28 mouse cellular contexts compared by ENCODE assay signal in genomic region chr19:21804488-21804887, GRCm38 (mm10). TPM values are rescaled to one million over a fixed set of nuclear protein-coding genes. Genes with fewer than 3 reads are reported as not detected.
DNase-seq lines count a peak whose midpoint lies in the region; ATAC-seq and TF ChIP-seq lines count a peak whose summit lies in the region.
"Had no signal": no experiment of that assay in that cellular context is flagged by ENCODE, and none has a peak within 500 bp of the region (broad histone marks: within the 10 kb centered on the region; RNA-seq: fewer than 3 reads in every experiment).

No protein-coding gene starts in this region.

- intact Hi-C loops in gastrocnemius, adult 2 months (cut with DNase I), result no loop called here

- 0 out of 2 replicates have a peak overlapping the region, but pooled peaks have one; percentile 39 for H3K27ac ChIP-seq in gastrocnemius, adult 2 months
- H3K27ac ChIP-seq in heart, embryonic 16.5 days (ENCODE audit: low read length), result peak overlapping the region; percentile 7; the same call in 1 of the 2 replicates
- H3K27ac ChIP-seq in heart, embryonic 10.5 days, result no peak overlapping the region
- H3K27ac ChIP-seq in brown adipose tissue, adult 24 weeks (replicated peaks; ENCODE audit: low read depth, low read length), result 0 out of 2 replicates have a peak overlapping the region, but pooled peaks have one; percentile 7
- H3K27ac ChIP-seq: embryonic facial prominence, embryonic 10.5 days; embryonic facial prominence, embryonic 15.5 days; forebrain, embryonic 12.5 days; hindbrain, embryonic 13.5 days; kidney, postnatal 0 days; limb, embryonic 12.5 days; liver, embryonic 12.5 days; midbrain, embryonic 12.5 days; neural tube, embryonic 12.5 days had no signal

- TF ChIP-seq CTCF in gastrocnemius, adult 2 months (IDR thresholded peaks at IDR 0.05), result no peak

- no peak overlapping the region for H3K4me2 ChIP-seq in heart, embryonic 16.5 days (ENCODE audit: low read depth, low read length)
- H3K4me2 ChIP-seq: embryonic facial prominence, embryonic 15.5 days; forebrain, embryonic 12.5 days; hindbrain, embryonic 13.5 days; limb, embryonic 12.5 days; liver, embryonic 12.5 days; midbrain, embryonic 12.5 days; neural tube, embryonic 12.5 days had no signal

- peaks cover 63% of the 10 kb centered on the region for H3K36me3 ChIP-seq in heart, embryonic 16.5 days (ENCODE audit: control insufficient read depth, insufficient read depth)
- peaks cover 92% of the 10 kb centered on the region for H3K36me3 ChIP-seq in heart, embryonic 10.5 days

- ATAC-seq in heart, embryonic 16.5 days (replicated peaks; ENCODE audit: extremely low read depth, insufficient read depth, low FRiP score), result no peak
- ATAC-seq: liver, embryonic 12.5 days had no signal

- WGBS in heart, embryonic 16.5 days, result 72% methylated on average over 8 of the region's 8 CpGs
- 75% methylated on average over 8 of the region's 8 CpGs for WGBS in heart, embryonic 10.5 days

- no peak overlapping the region for H3K9ac ChIP-seq in heart, embryonic 16.5 days (ENCODE audit: low read length)
- H3K9ac ChIP-seq: embryonic facial prominence, embryonic 15.5 days; forebrain, embryonic 12.5 days; hindbrain, embryonic 13.5 days; limb, embryonic 12.5 days; liver, embryonic 12.5 days; liver, postnatal 0 days; midbrain, embryonic 12.5 days; neural tube, embryonic 12.5 days had no signal

- no peaks in the 10 kb centered on the region for H3K9me3 ChIP-seq in heart, embryonic 16.5 days (replicated peaks; ENCODE audit: control insufficient read depth, low read length)
- H3K9me3 ChIP-seq in heart, embryonic 10.5 days, result no peaks in the 10 kb centered on the region
- H3K9me3 ChIP-seq: embryonic facial prominence, embryonic 10.5 days; embryonic facial prominence, embryonic 15.5 days; forebrain, embryonic 12.5 days; hindbrain, embryonic 13.5 days; limb, embryonic 12.5 days; liver, embryonic 12.5 days; midbrain, embryonic 12.5 days; neural tube, embryonic 12.5 days had no signal

- H3K4me3 ChIP-seq in gastrocnemius, adult 2 months, result no peak overlapping the region
- no peak overlapping the region for H3K4me3 ChIP-seq in heart, embryonic 16.5 days (ENCODE audit: low read length)
- H3K4me3 ChIP-seq in heart, embryonic 10.5 days, result no peak overlapping the region
- no peak overlapping the region for H3K4me3 ChIP-seq in brown adipose tissue, adult 24 weeks (ENCODE audit: insufficient read depth, low read depth, low read length)
- H3K4me3 ChIP-seq: embryonic facial prominence, embryonic 10.5 days; embryonic facial prominence, embryonic 15.5 days; forebrain, embryonic 12.5 days; hindbrain, embryonic 13.5 days; limb, embryonic 12.5 days; liver, embryonic 12.5 days; megakaryocyte, embryonic 14.5 days; midbrain, embryonic 12.5 days; myocyte; neural tube, embryonic 12.5 days had no signal

- H3K4me1 ChIP-seq in heart, embryonic 16.5 days (ENCODE audit: control insufficient read depth, insufficient read depth, low read length), result peaks cover 6% of the 10 kb centered on the region
- H3K4me1 ChIP-seq in heart, embryonic 10.5 days, result peaks cover 5% of the 10 kb centered on the region; the same call in 1 of the 2 replicates
- H3K4me1 ChIP-seq in brown adipose tissue, adult 24 weeks (ENCODE audit: control insufficient read depth, insufficient read depth, insufficient read length, low read length), result peaks cover 6% of the 10 kb centered on the region

- no peak for DNase-seq in gastrocnemius, adult 2 months
- no peak for DNase-seq in gastrocnemius, adult 8-10 months (ENCODE audit: low spot score in 2 of 2)
- no peak for DNase-seq in heart, embryonic 10.5 days (ENCODE audit: low spot score)
- DNase-seq in kidney, postnatal 36 days, result peak; percentile 34 to 35
- DNase-seq in kidney, adult 9 months, result no peak
- DNase-seq: adrenal gland, adult 8-10 months; cerebellum, adult 8-10 months; gastrocnemius, postnatal 25 days; kidney, adult 18-20 months; liver, postnatal 0 days; lung, postnatal 4 days; right cerebral cortex, adult 18-20 months; spleen, adult 18-20 months; thymus, postnatal 14 days had no signal

- H3K27me3 ChIP-seq in heart, embryonic 16.5 days (ENCODE audit: control insufficient read depth, insufficient read depth, low read length), result no peaks in the 10 kb centered on the region
- no peaks in the 10 kb centered on the region for H3K27me3 ChIP-seq in heart, embryonic 10.5 days (ENCODE audit: insufficient read depth, poor library complexity, severe bottlenecking)
- H3K27me3 ChIP-seq: CH12.LX; embryonic facial prominence, embryonic 15.5 days; forebrain, embryonic 12.5 days; hindbrain, embryonic 13.5 days; limb, embryonic 12.5 days; liver, embryonic 12.5 days; megakaryocyte, embryonic 14.5 days; midbrain, embryonic 12.5 days; neural tube, embryonic 12.5 days had no signal

RNA-seq across cellular contexts. Expression of gene Cemip2, which starts 26.3 kb away (rescaled TPM):
- 1 to 10 TPM; 6.9 to 8.8 TPM for total RNA-seq in gastrocnemius, adult 2 months (2021)
- 10 to 100 TPM in 3 of 4 experiments, 1 to 10 TPM in 1; 9.7 to 13.0 (median 11.2) TPM for total RNA-seq in gastrocnemius, adult 8-10 months (2022)
- polyA plus RNA-seq in heart, embryonic 16.5 days (2015; fragmentation: Nextera tagmentation; extraction: Ambion mirVana), result 36.4 and 40.1 TPM in 2 replicates
- polyA plus RNA-seq in heart, embryonic 10.5 days (2016; fragmentation: Nextera tagmentation; extraction: Ambion mirVana), result 63.1 and 110 TPM in 2 replicates
- polyA plus RNA-seq in brown adipose tissue, adult 24 weeks (2012; ENCODE audit: insufficient read depth, insufficient read length, missing spikeins), result 2.3 and 2.4 TPM in 2 replicates

Comparison
In these comparisons a context has a peak if more than half of its experiments do, and no peak if none do; other contexts are left out.
1. DNase-seq: peak in kidney, postnatal 36 days (2 of 2); none in gastrocnemius, adult 2 months (single experiment), gastrocnemius, adult 8-10 months (0 of 2), heart, embryonic 10.5 days (single experiment) and kidney, adult 9 months (single experiment).
2. RNA of gene Cemip2, which starts 26.3 kb away (polyA plus RNA-seq): 63.1 to 110 TPM in heart, embryonic 10.5 days and 36.4 to 40.1 TPM in heart, embryonic 16.5 days; 2.3 to 2.4 TPM in brown adipose tissue, adult 24 weeks; every median in the first group is over 10 times any median in the second.